Mouse (Mus musculus) CH12.LX (cell line): Measurements from ENCODE around the gene Iqcf3. TPM values are rescaled to one million over a fixed set of nuclear protein-coding genes. Genes with fewer than 3 reads are reported as not detected.

Experiments
- DNase-seq: peaks from one replicate; pipeline ENCODE4 v3.0.0-alpha.2; 2013; ENCODE audit errors: extremely low read depth
- H3K27ac ChIP-seq: 2 replicates; pipeline ENCODE4 v1.5.1; 2012; ENCODE audit warnings: low read depth, mild to moderate bottlenecking, control low read depth, moderate library complexity; ENCODE audit not compliant: insufficient read depth
- H3K27me3 ChIP-seq: replicated peaks from 2 replicates; pipeline ENCODE3; 2012; ENCODE audit warnings: inconsistent platforms
- H3K36me3 ChIP-seq, 2 experiments: replicated peaks in 1 of 2; 2 replicates each; pipeline versions ENCODE3 to v1.6.1; 2012; ENCODE audit warnings: inconsistent platforms in 1 of 2, low read length in 1 of 2, mild to moderate bottlenecking in 1 of 2, mixed read lengths in 1 of 2, moderate library complexity in 1 of 2; ENCODE audit not compliant: control insufficient read depth in 1 of 2, insufficient read depth in 1 of 2
- H3K4me1 ChIP-seq, 2 experiments: 2 replicates each; pipeline ENCODE4 v1.6.1; 2012; ENCODE audit warnings: inconsistent platforms in 1 of 2, moderate library complexity in 1 of 2; ENCODE audit not compliant: insufficient read depth in 2 of 2, control insufficient read depth in 1 of 2
- H3K4me2 ChIP-seq: 2 replicates; pipeline ENCODE4 v1.6.1; 2012; ENCODE audit warnings: low read depth, mild to moderate bottlenecking, control low read depth; ENCODE audit not compliant: poor library complexity, insufficient read depth, severe bottlenecking
- H3K4me3 ChIP-seq, 3 experiments: fragments of 150-350 bp in 1 of 3; sonication (generic) in 1 of 3; replicated peaks in 1 of 3; 2 replicates each; pipeline versions ENCODE3 to v1.5.1; 2011 to 2012; ENCODE audit warnings: low read depth in 2 of 3, low read length in 2 of 3, mild to moderate bottlenecking in 2 of 3, moderate library complexity in 2 of 3, control low read depth in 1 of 3, improper control_type of control experiment in 1 of 3, inconsistent platforms in 1 of 3, mixed read lengths in 1 of 3; ENCODE audit not compliant: poor library complexity in 1 of 3
- H3K79me2 ChIP-seq: replicated peaks from 2 replicates; pipeline ENCODE4 v1.6.1; 2012; ENCODE audit warnings: mild to moderate bottlenecking, moderate library complexity; ENCODE audit not compliant: control insufficient read depth, poor library complexity, insufficient read depth, severe bottlenecking; ENCODE audit errors: extremely low read depth
- H3K9ac ChIP-seq: 2 replicates; pipeline ENCODE4 v1.6.1; 2012; ENCODE audit warnings: low read depth, mild to moderate bottlenecking, control low read depth, moderate library complexity; ENCODE audit not compliant: insufficient read depth
- H3K9me3 ChIP-seq: replicated peaks from 2 replicates; pipeline ENCODE3; 2012; ENCODE audit warnings: low read length, inconsistent platforms, mixed read lengths
- BHLHE40 ChIP-seq: IDR thresholded peaks from 2 replicates; pipeline ENCODE4 v1.6.1; 2011; ENCODE audit warnings: mild to moderate bottlenecking, low read depth, low read length, improper control_type of control experiment
- ELF1 ChIP-seq: IDR thresholded peaks from 2 replicates; pipeline ENCODE4 v1.6.1; 2014; ENCODE audit warnings: low read depth, mild to moderate bottlenecking, inconsistent platforms, low read length, improper control_type of control experiment
- EP300 ChIP-seq: IDR thresholded peaks from 2 replicates; pipeline ENCODE4 v1.6.1; 2011; ENCODE audit warnings: low read length, improper control_type of control experiment
- GABPA ChIP-seq: IDR thresholded peaks from 2 replicates; pipeline ENCODE4 v1.6.1; 2012; ENCODE audit warnings: low read depth, low read length, improper control_type of control experiment, inconsistent platforms; ENCODE audit not compliant: insufficient replicate concordance
- IRF4 ChIP-seq: IDR thresholded peaks from 2 replicates; pipeline ENCODE4 v1.6.1; 2014; ENCODE audit warnings: low read depth, mild to moderate bottlenecking, inconsistent platforms, low read length, improper control_type of control experiment
- KAT2A ChIP-seq: IDR thresholded peaks from 2 replicates; pipeline ENCODE4 v1.6.1; 2012; ENCODE audit warnings: low read length, improper control_type of control experiment, inconsistent platforms; ENCODE audit not compliant: insufficient replicate concordance
- MAFK ChIP-seq: IDR thresholded peaks from 2 replicates; pipeline ENCODE4 v1.6.1; 2011; ENCODE audit warnings: low read length, improper control_type of control experiment; ENCODE audit not compliant: insufficient replicate concordance
- MEF2A ChIP-seq: IDR thresholded peaks from 2 replicates; pipeline ENCODE4 v1.6.1; 2014; ENCODE audit warnings: low read depth, mild to moderate bottlenecking, inconsistent platforms, low read length, improper control_type of control experiment, borderline replicate concordance
- MXI1 ChIP-seq: IDR thresholded peaks from 2 replicates; pipeline ENCODE4 v1.6.1; 2011; ENCODE audit warnings: mild to moderate bottlenecking, low read depth, low read length, improper control_type of control experiment
- NRF1 ChIP-seq: IDR thresholded peaks from 2 replicates; pipeline ENCODE4 v1.6.1; 2014; ENCODE audit warnings: low read depth, mild to moderate bottlenecking, inconsistent platforms, low read length, improper control_type of control experiment, moderate library complexity
- PAX5 ChIP-seq: IDR thresholded peaks from 2 replicates; pipeline ENCODE4 v1.6.1; 2012; ENCODE audit warnings: low read length, inconsistent platforms, mixed read lengths
- POLR2A ChIP-seq: IDR thresholded peaks from 2 replicates; pipeline ENCODE4 v1.6.1; 2011; ENCODE audit warnings: low read depth, mild to moderate bottlenecking, improper control_type of control experiment, low read length
- POLR2AphosphoS2 ChIP-seq: IDR thresholded peaks from 2 replicates; pipeline ENCODE4 v1.6.1; 2011; ENCODE audit warnings: low read depth, low read length, improper control_type of control experiment
- RCOR1 ChIP-seq: conservative IDR thresholded peaks from 2 replicates; pipeline ENCODE4 v1.6.1; 2012; ENCODE audit warnings: low read depth, mild to moderate bottlenecking, inconsistent platforms, low read length, improper control_type of control experiment
- SIN3A ChIP-seq: IDR thresholded peaks from 2 replicates; pipeline ENCODE4 v1.6.1; 2012; ENCODE audit warnings: low read length, improper control_type of control experiment, inconsistent platforms
- SMC3 ChIP-seq: IDR thresholded peaks from 2 replicates; pipeline ENCODE4 v1.6.1; 2011; ENCODE audit warnings: low read depth, low read length, improper control_type of control experiment
- UBTF ChIP-seq: IDR thresholded peaks from 2 replicates; pipeline ENCODE4 v1.6.1; 2012; ENCODE audit warnings: low read depth, mild to moderate bottlenecking, inconsistent platforms, low read length, improper control_type of control experiment, moderate library complexity
- ZC3H11A ChIP-seq: IDR thresholded peaks from 2 replicates; pipeline ENCODE4 v1.6.1; 2012; ENCODE audit warnings: low read depth, mild to moderate bottlenecking, inconsistent platforms, low read length, improper control_type of control experiment
- ZKSCAN1 ChIP-seq: IDR thresholded peaks from 2 replicates; pipeline ENCODE4 v1.6.1; 2012; ENCODE audit warnings: low read depth, inconsistent platforms, low read length, improper control_type of control experiment, borderline replicate concordance
- ZMIZ1 ChIP-seq: IDR thresholded peaks from 2 replicates; pipeline ENCODE4 v1.6.1; 2012; ENCODE audit warnings: low read depth, mild to moderate bottlenecking, inconsistent platforms, low read length, improper control_type of control experiment
- ZNF384 ChIP-seq: IDR thresholded peaks from 2 replicates; pipeline ENCODE4 v1.6.1; 2012; ENCODE audit warnings: low read depth, low read length, improper control_type of control experiment, inconsistent platforms
- dilution Hi-C: fragments of 300-500 bp; cut with MboI; formaldehyde crosslinking; loops from 2 replicates; pipeline ENCODE4 v1.14.3; 2020; ENCODE audit warnings: low sequenced_read_pairs; ENCODE audit not compliant: extremely low pct_unique_long_range_greater_than_20kb, extremely low pct_ligation_motif_present
- in situ Hi-C: fragments of 300-500 bp; cut with MboI; formaldehyde crosslinking; loops from 3 replicates; pipeline ENCODE4 v1.14.3; 2019; ENCODE audit warnings: low sequenced_read_pairs, low pct_ligation_motif_present, low pct_unique_long_range_greater_than_20kb, mixed read lengths
- polyA plus RNA-seq: library from polyadenylated mRNA; unstranded; fragments of >175 nt; gene quantifications from 2 replicates; pipeline ENCODE4 v1.2.1, GENCODE M21; 2012; ENCODE audit warnings: low read depth; ENCODE audit not compliant: insufficient read length
- total RNA-seq, 2 experiments: library from RNA; depleted of rRNA; stranded (reverse); fragments of 300-350 nt in 1 of 2; fragments of >200 nt in 1 of 2; gene quantifications; 2 replicates each; pipeline ENCODE4 v1.2.3; 2012 to 2014

The Iqcf3 gene
- total and polyA plus RNA-seq, 3 experiments = not detected

GRCm38 (mm10) chr9:106592158-106592557, 30.7 kb upstream of the Iqcf3 start:
- H3K4me2 ChIP-seq = no peak overlapping the region
- H3K36me3 ChIP-seq = no peaks in the 10 kb centered on the region
- peaks cover 3% of the 10 kb centered on the region for H3K9me3 ChIP-seq
- dilution Hi-C loops (no loop called here), in situ Hi-C loops (no loop called here)
- no peaks in the 10 kb centered on the region for H3K79me2 ChIP-seq
- H3K27ac ChIP-seq = no peak overlapping the region
- peaks cover 43% of the 10 kb centered on the region for H3K27me3 ChIP-seq
- no peak for DNase-seq
- H3K4me3 ChIP-seq = no peak overlapping the region
- no peak overlapping the region for H3K9ac ChIP-seq
- TF ChIP-seq ZC3H11A (no peak), RCOR1 (no peak), POLR2A (no peak), SMC3 (no peak), NRF1 (no peak), KAT2A (no peak)
- 0 out of 4 replicates have a peak, but pooled peaks cover 0 to 3% of the 10 kb centered on the region in 2 experiments for H3K4me1 ChIP-seq

- Histone ChIP-seq H3K36me3 (no peaks in the 10 kb centered on the region), H3K9ac (no peak overlapping the region), H3K4me1 (no peaks in the 10 kb centered on the region), H3K27me3 (peaks cover 48% of the 10 kb centered on the region), H3K79me2 (no peaks in the 10 kb centered on the region)
- DNase-seq = no peak
- dilution Hi-C loops (no loop called here), in situ Hi-C loops (no loop called here)
- TF ChIP-seq UBTF (no peak), POLR2AphosphoS2 (no peak), BHLHE40 (no peak), MEF2A (no peak), ZMIZ1 (no peak), GABPA (no peak), POLR2A (no peak)
- TF ChIP-seq, all 38 proteins: peak for 0
- Histone ChIP-seq H3K4me2 (no peak overlapping the region), H3K27ac (no peak overlapping the region), H3K9me3 (peaks cover 15% of the 10 kb centered on the region), H3K4me3 (no peak overlapping the region)
Measured at GRCm38 (mm10) chr9:106582552-106582951, 21.1 kb upstream of the Iqcf3 start.

GRCm38 (mm10) chr9:106580016-106580415, 18.6 kb upstream of the Iqcf3 start:
- TF ChIP-seq ZC3H11A = no peak
- TF ChIP-seq UBTF = no peak
- no peak for TF ChIP-seq EP300
- no peak for TF ChIP-seq ZKSCAN1
- no peak for TF ChIP-seq IRF4
- no peak for TF ChIP-seq NRF1
- no peak for TF ChIP-seq POLR2AphosphoS2
- TF ChIP-seq PAX5 = no peak
- TF ChIP-seq POLR2A = no peak
- TF ChIP-seq MEF2A = no peak
- no peak for TF ChIP-seq MAFK
- no peak for TF ChIP-seq ZNF384
- TF ChIP-seq MXI1 = no peak
- no peak for TF ChIP-seq ELF1
- TF ChIP-seq SIN3A = no peak
- in situ Hi-C loops (no loop called here), dilution Hi-C loops (no loop called here)
- H3K27me3 ChIP-seq = peaks cover 60% of the 10 kb centered on the region
- H3K9me3 ChIP-seq = peaks cover 15% of the 10 kb centered on the region
- no peak overlapping the region for H3K9ac ChIP-seq
- no peaks in the 10 kb centered on the region for H3K4me1 ChIP-seq
- H3K27ac ChIP-seq = no peak overlapping the region
- no peaks in the 10 kb centered on the region for H3K36me3 ChIP-seq
- H3K4me2 ChIP-seq = no peak overlapping the region
- no peak for DNase-seq
- no peaks in the 10 kb centered on the region for H3K79me2 ChIP-seq
- no peak overlapping the region for H3K4me3 ChIP-seq
